Comparison of ENCODE assay signal across 8 mouse cellular contexts in genomic region chr10:7393143-7394035, GRCm38 (mm10).
DNase-seq lines count a peak whose midpoint lies in the region; ATAC-seq and TF ChIP-seq lines count a peak whose summit lies in the region.

No protein-coding gene starts in this region.

- peak; percentile 27; the same call in 1 of the 2 replicates for ATAC-seq in forebrain, embryonic 14.5 days
- no peak for ATAC-seq in limb, embryonic 12.5 days (ENCODE audit: insufficient number of reproducible peaks, insufficient read depth, low FRiP score, low TSS enrichment, low read depth)

- no peak for TF ChIP-seq CTCF in left cerebral cortex, adult 2 months (IDR thresholded peaks at IDR 0.05)

- DNase-seq in left cerebral cortex, adult 2 months (ENCODE audit: extremely low spot score in 1 of 2, low spot score in 2 of 2) = no peak
- no peak for DNase-seq in left cerebral cortex, adult 9 months (ENCODE audit: low spot score in 2 of 2)
- peak; percentile 8 for DNase-seq in forebrain, embryonic 14.5 days (ENCODE audit: low spot score)
- DNase-seq in splenic B cell, adult 2 months (ENCODE audit: low read depth, low spot score) = peak; percentile 12
- DNase-seq in urinary bladder, postnatal 4 days (ENCODE audit: low spot score in 2 of 2) = no peak
- DNase-seq in MN1 (ENCODE audit: low spot score) = no peak
- DNase-seq in layer of hippocampus, adult 9-10 months (ENCODE audit: low spot score) = no peak

- H3K9me3 ChIP-seq in forebrain, embryonic 14.5 days (replicated peaks; ENCODE audit: control insufficient read depth, low read length) = no peaks in the 10 kb centered on the region
- H3K9me3 ChIP-seq in limb, embryonic 12.5 days = no peaks in the 10 kb centered on the region

- no peak overlapping the region for H3K9ac ChIP-seq in forebrain, embryonic 14.5 days (ENCODE audit: low read length)
- H3K9ac ChIP-seq in limb, embryonic 12.5 days (replicated peaks) = peak overlapping the region; percentile 37

- peaks cover 22% of the 10 kb centered on the region for H3K27me3 ChIP-seq in forebrain, embryonic 14.5 days (replicated peaks; ENCODE audit: control insufficient read depth, insufficient read depth, low read length)
- peaks cover 46% of the 10 kb centered on the region for H3K27me3 ChIP-seq in limb, embryonic 12.5 days
- H3K27me3 ChIP-seq in splenic B cell, adult 2 months (ENCODE audit: control insufficient read depth, insufficient read depth, low read length, poor library complexity, severe bottlenecking) = peaks cover 4% of the 10 kb centered on the region; the same call in 1 of the 2 replicates

- peak overlapping the region; percentile 99 for H3K4me2 ChIP-seq in forebrain, embryonic 14.5 days (ENCODE audit: low read length)
- H3K4me2 ChIP-seq in limb, embryonic 12.5 days = peak overlapping the region; percentile 97

- H3K27ac ChIP-seq in left cerebral cortex, adult 2 months = no peak overlapping the region
- H3K27ac ChIP-seq in forebrain, embryonic 14.5 days (ENCODE audit: low read depth, low read length) = no peak overlapping the region
- H3K27ac ChIP-seq in limb, embryonic 12.5 days = no peak overlapping the region

- 5% methylated on average over 54 of the region's 55 CpGs for WGBS in forebrain, embryonic 14.5 days
- 7% methylated on average over 55 of the region's 55 CpGs for WGBS in limb, embryonic 12.5 days

- peaks cover 3% of the 10 kb centered on the region; the same call in 1 of the 2 replicates for H3K4me1 ChIP-seq in forebrain, embryonic 14.5 days (ENCODE audit: control insufficient read depth, insufficient read depth, low read length)
- peaks cover 7% of the 10 kb centered on the region; the same call in 1 of the 2 replicates for H3K4me1 ChIP-seq in limb, embryonic 12.5 days (replicated peaks)

- H3K36me3 ChIP-seq in forebrain, embryonic 14.5 days (ENCODE audit: control insufficient read depth, insufficient read depth, low read length) = no peaks in the 10 kb centered on the region
- H3K36me3 ChIP-seq in limb, embryonic 12.5 days = no peaks in the 10 kb centered on the region
- no peaks in the 10 kb centered on the region for H3K36me3 ChIP-seq in splenic B cell, adult 2 months (ENCODE audit: control insufficient read depth, insufficient read depth, low read length, poor library complexity, severe bottlenecking)

- intact Hi-C loops in left cerebral cortex, adult 2 months (cut with DNase I) = no loop called here

- peak overlapping the region; percentile 7 for H3K4me3 ChIP-seq in left cerebral cortex, adult 2 months
- H3K4me3 ChIP-seq in forebrain, embryonic 14.5 days (ENCODE audit: low read depth, low read length) = peak overlapping the region; percentile 53
- H3K4me3 ChIP-seq in limb, embryonic 12.5 days (replicated peaks) = peak overlapping the region; percentile 55

Comparison
In these comparisons a context has a peak if more than half of its experiments do, and no peak if none do; other contexts are left out.
1. DNase-seq: peak in forebrain, embryonic 14.5 days (single experiment) and splenic B cell, adult 2 months (single experiment); none in left cerebral cortex, adult 2 months (0 of 2), left cerebral cortex, adult 9 months (0 of 2), urinary bladder, postnatal 4 days (0 of 2), MN1 (single experiment) and layer of hippocampus, adult 9-10 months (single experiment).
2. Peak in every context shown above with its lines, with median percentiles within 50 percentile points of each other: H3K4me3 ChIP-seq.